Mouse (Mus musculus) G1E (cell line): ENCODE results near the gene 1700016D06Rik. TPM values are rescaled to one million over a fixed set of nuclear protein-coding genes. Genes with fewer than 3 reads are reported as not detected.

Source experiments
- ATAC-seq: 2 replicates; pipeline ENCODE4 v1.8.0; 2016; ENCODE audit warnings: mild to moderate bottlenecking; ENCODE audit not compliant: insufficient number of reproducible peaks, poor library complexity, low FRiP score, severe bottlenecking; ENCODE audit errors: extremely low read depth
- DNase-seq: peaks from one replicate; pipeline ENCODE4 v3.0.0; 2012; ENCODE audit warnings: low spot score
- H3K27me3 ChIP-seq: 2 replicates; pipeline ENCODE4 v1.6.1; 2012; ENCODE audit warnings: mild to moderate bottlenecking, low read length, inconsistent platforms; ENCODE audit not compliant: insufficient read depth
- H3K36me3 ChIP-seq: replicated peaks from 2 replicates; pipeline ENCODE3; 2012; ENCODE audit warnings: mild to moderate bottlenecking, inconsistent platforms
- H3K4me1 ChIP-seq: 2 replicates; pipeline ENCODE4 v1.6.1; 2012; ENCODE audit warnings: low read depth, low read length, inconsistent platforms, mixed read lengths; ENCODE audit not compliant: insufficient read depth
- H3K4me3 ChIP-seq: 2 replicates; pipeline ENCODE4 v1.5.1; 2012; ENCODE audit warnings: low read depth, mild to moderate bottlenecking, inconsistent platforms, low read length, moderate library complexity, mixed read lengths
- H3K9me3 ChIP-seq: replicated peaks from 2 replicates; pipeline ENCODE4 v1.6.1; 2012; ENCODE audit warnings: inconsistent platforms
- CTCF ChIP-seq: IDR thresholded peaks from 2 replicates; pipeline ENCODE4 v1.5.1; 2012; ENCODE audit warnings: low read depth, low read length, inconsistent platforms, mixed read lengths
- GATA1 ChIP-seq: IDR thresholded peaks from 2 replicates; pipeline ENCODE4 v1.6.1; 2012; ENCODE audit warnings: borderline replicate concordance, low read length, inconsistent platforms, mixed read lengths
- GATA2 ChIP-seq: IDR thresholded peaks from 2 replicates; pipeline ENCODE4 v1.6.1; 2012; ENCODE audit warnings: low read depth, low read length, inconsistent platforms, borderline replicate concordance
- POLR2AphosphoS5 ChIP-seq: IDR thresholded peaks from 2 replicates; pipeline ENCODE4 v1.6.1; 2012; ENCODE audit warnings: low read depth, low read length, inconsistent platforms; ENCODE audit not compliant: insufficient replicate concordance
- TAL1 ChIP-seq: conservative IDR thresholded peaks from 2 replicates; pipeline ENCODE4 v1.6.1; 2012; ENCODE audit warnings: low read depth, low read length, inconsistent platforms, mixed read lengths
- polyA plus RNA-seq: library from polyadenylated mRNA; stranded (reverse); fragments of >175 nt; gene quantifications from 2 replicates; pipeline ENCODE4 v1.2.3, GENCODE M21; 2012
- total RNA-seq, 2 experiments: library from RNA; stranded (forward) in 1 of 2; stranded (reverse) in 1 of 2; fragments of 200-1000 nt in 1 of 2; fragments of >200 nt in 1 of 2; fragmentation: Nextera tagmentation in 1 of 2; gene quantifications; 2 replicates each; pipeline ENCODE4 v1.2.3; 2014 to 2017

1700016D06Rik gene
- total and polyA plus RNA-seq, 3 experiments = 0.22 TPM; not detected in 2

GRCm38 (mm10) chr8:11735672-11736235 is 34.9 kb upstream of the 1700016D06Rik start:
- Histone ChIP-seq H3K36me3 (no peaks in the 10 kb centered on the region), H3K27me3 (peaks cover 26% of the 10 kb centered on the region; the same call in 1 of the 2 replicates), H3K4me3 (no peak overlapping the region), H3K9me3 (no peaks in the 10 kb centered on the region), H3K4me1 (no peaks in the 10 kb centered on the region)
- DNase-seq (no peak), ATAC-seq (no peak)
- TF ChIP-seq TAL1 = no peak
- no peak for TF ChIP-seq GATA1
- TF ChIP-seq CTCF = no peak
- TF ChIP-seq POLR2AphosphoS5 = no peak
- TF ChIP-seq GATA2 = no peak

GRCm38 (mm10) chr8:11730271-11730940 is 29.5 kb upstream of the 1700016D06Rik start:
- no peak overlapping the region for H3K4me3 ChIP-seq
- no peak for TF ChIP-seq CTCF
- TF ChIP-seq GATA2 = no peak
- TF ChIP-seq TAL1 = no peak
- TF ChIP-seq GATA1 = no peak
- TF ChIP-seq POLR2AphosphoS5 = no peak
- DNase-seq (no peak), ATAC-seq (no peak)
- peaks cover 18% of the 10 kb centered on the region for H3K9me3 ChIP-seq
- no peaks in the 10 kb centered on the region for H3K4me1 ChIP-seq
- H3K36me3 ChIP-seq = no peaks in the 10 kb centered on the region
- peaks cover 13% of the 10 kb centered on the region; the same call in 1 of the 2 replicates for H3K27me3 ChIP-seq

GRCm38 (mm10) chr8:11728482-11729295 is 27.8 kb upstream of the 1700016D06Rik start:
- Histone ChIP-seq H3K27me3 (peaks cover 6% of the 10 kb centered on the region; the same call in 1 of the 2 replicates), H3K4me1 (no peaks in the 10 kb centered on the region), H3K9me3 (peaks cover 18% of the 10 kb centered on the region), H3K36me3 (no peaks in the 10 kb centered on the region), H3K4me3 (no peak overlapping the region; the same call in 1 of the 2 replicates)
- DNase-seq (no peak), ATAC-seq (no peak)
- no peak for TF ChIP-seq GATA1
- no peak for TF ChIP-seq POLR2AphosphoS5
- TF ChIP-seq GATA2 = no peak
- no peak for TF ChIP-seq TAL1
- no peak for TF ChIP-seq CTCF

GRCm38 (mm10) chr8:11727651-11728481 is 27.0 kb upstream of the 1700016D06Rik start, which contains the start of gene Arhgef7:
Arhgef7 (plus strand) TSS chr8:11727721.
- ATAC-seq (no peak), DNase-seq (no peak)
- H3K9me3 ChIP-seq = peaks cover 18% of the 10 kb centered on the region
- H3K4me1 ChIP-seq = no peaks in the 10 kb centered on the region
- H3K4me3 ChIP-seq = no peak within 1 kb of the TSS; the same call in 1 of the 2 replicates
- TF ChIP-seq CTCF (no peak), TAL1 (no peak), GATA1 (no peak), POLR2AphosphoS5 (no peak), GATA2 (no peak)
- peaks cover 6% of the 10 kb centered on the region; the same call in 1 of the 2 replicates for H3K27me3 ChIP-seq
- no peaks in the 10 kb centered on the region for H3K36me3 ChIP-seq

- no peak overlapping the region; the same call in 1 of the 2 replicates for H3K4me3 ChIP-seq
- no peaks in the 10 kb centered on the region for H3K4me1 ChIP-seq
- no peak for TF ChIP-seq GATA2
- no peak for TF ChIP-seq CTCF
- no peak for TF ChIP-seq TAL1
- no peak for TF ChIP-seq GATA1
- no peak for TF ChIP-seq POLR2AphosphoS5
- DNase-seq = no peak
- H3K9me3 ChIP-seq = peaks cover 18% of the 10 kb centered on the region
- no peaks in the 10 kb centered on the region for H3K36me3 ChIP-seq
- ATAC-seq = no peak
- peaks cover 5% of the 10 kb centered on the region; the same call in 1 of the 2 replicates for H3K27me3 ChIP-seq
These were observed 26.4 kb upstream of the 1700016D06Rik start for GRCm38 (mm10) chr8:11727273-11727650.
